Mouse (Mus musculus) heart, postnatal 0 days (tissue): ENCODE data around the gene Ano10.

Source experiments
- CTCF ChIP-seq: IDR thresholded peaks from 2 replicates; pipeline ENCODE4 v1.5.1; 2016; ENCODE audit warnings: antibody characterized with exemption, control low read depth, low read depth
- EP300 ChIP-seq: IDR thresholded peaks from 2 replicates; pipeline ENCODE4 v1.6.1; 2016; ENCODE audit warnings: antibody characterized with exemption, low read depth

DNA sequence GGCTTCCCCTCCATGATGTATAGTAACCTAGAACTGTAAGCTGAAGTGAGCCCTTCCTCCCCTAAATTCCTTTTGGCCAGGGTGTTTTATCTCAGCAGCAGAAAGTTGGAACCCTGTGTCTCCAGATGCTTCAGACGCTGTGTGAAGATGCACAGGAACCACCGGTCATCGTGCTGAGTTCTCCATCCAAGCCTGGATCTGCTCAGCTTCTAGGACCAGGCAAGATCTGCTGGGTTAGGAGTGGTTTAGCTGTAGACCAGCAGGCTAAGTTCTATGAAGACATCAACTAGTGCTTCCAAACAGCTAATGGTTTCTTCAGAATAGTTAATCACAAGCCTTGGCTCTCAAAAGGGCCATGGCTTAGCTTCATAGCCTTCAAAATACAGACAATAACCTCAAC is 6.7 kb downstream of the Ano10 start:
- TF ChIP-seq CTCF (no peak), EP300 (no peak)
